In the genomic region with DNA sequence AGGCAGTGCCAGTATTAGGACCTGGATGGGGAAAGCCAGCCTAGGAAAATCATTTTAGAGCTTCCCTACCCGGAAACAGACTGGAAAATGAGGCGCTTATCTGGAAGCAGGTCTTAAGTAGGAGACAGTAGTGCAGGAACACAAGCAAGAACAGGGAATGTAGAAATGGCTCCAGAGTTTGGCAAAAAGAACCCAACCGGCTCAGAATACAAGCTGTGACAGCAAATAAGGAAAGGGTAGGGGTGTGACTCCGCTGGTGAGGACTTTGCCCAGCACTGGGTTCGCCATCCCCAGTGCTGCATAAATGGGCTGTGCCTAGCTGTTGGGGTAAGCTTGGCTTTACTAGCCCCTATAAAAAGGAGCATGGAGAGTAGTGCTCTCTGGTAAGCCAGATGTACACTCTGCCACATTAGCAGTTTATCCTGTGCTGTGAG, we compare ENCODE assay signal across 8 mouse cellular contexts. TPM values are rescaled to one million over a fixed set of nuclear protein-coding genes. Genes with fewer than 3 reads are reported as not detected.
DNase-seq lines count a peak whose midpoint lies in the region; ATAC-seq and TF ChIP-seq lines count a peak whose summit lies in the region.

No protein-coding gene starts in this region.

- H3K4me1 ChIP-seq in cerebellum, adult 2 months (ENCODE audit: control insufficient read depth, insufficient read depth, low read length): no peaks in the 10 kb centered on the region
- peaks cover 4% of the 10 kb centered on the region for H3K4me1 ChIP-seq in brown adipose tissue, adult 24 weeks (ENCODE audit: control insufficient read depth, insufficient read depth, insufficient read length, low read length)
- peaks cover 5% of the 10 kb centered on the region for H3K4me1 ChIP-seq in hindbrain, postnatal 0 days (ENCODE audit: insufficient read depth, low read length)
- peaks cover 65% of the 10 kb centered on the region for H3K4me1 ChIP-seq in liver, embryonic 15.5 days (replicated peaks)

- H3K9me3 ChIP-seq in hindbrain, postnatal 0 days (ENCODE audit: low read length): no peaks in the 10 kb centered on the region
- H3K9me3 ChIP-seq in liver, embryonic 15.5 days (replicated peaks): no peaks in the 10 kb centered on the region

- peak overlapping the region; percentile 94 for H3K4me3 ChIP-seq in cerebellum, adult 2 months (replicated peaks; ENCODE audit: insufficient read depth, low read depth, low read length)
- peak overlapping the region; percentile 93 for H3K4me3 ChIP-seq in brown adipose tissue, adult 24 weeks (ENCODE audit: insufficient read depth, low read depth, low read length)
- H3K4me3 ChIP-seq in hindbrain, postnatal 0 days (ENCODE audit: low read length): peak overlapping the region; percentile 73
- peak overlapping the region; percentile 74 for H3K4me3 ChIP-seq in liver, embryonic 15.5 days (replicated peaks)

- WGBS in cerebellum, adult 2 months: 8% methylated on average over 5 of the region's 5 CpGs
- 16% methylated on average over 5 of the region's 5 CpGs for WGBS in hindbrain, postnatal 0 days
- 15% methylated on average over 5 of the region's 5 CpGs for WGBS in liver, embryonic 15.5 days (ENCODE audit: insufficient replicate concordance)

- no peak for TF ChIP-seq CTCF in cerebellum, adult 2 months (IDR thresholded peaks at IDR 0.05; ENCODE audit: borderline replicate concordance, insufficient read depth, low read depth, low read length)
- no peak for TF ChIP-seq CTCF in hindbrain, postnatal 0 days (IDR thresholded peaks at IDR 0.05; ENCODE audit: low read depth)

- no peak for DNase-seq in cerebellum, adult 2 months
- no peak for DNase-seq in cerebellum, postnatal 25 days
- no peak for DNase-seq in hindbrain, postnatal 0 days (ENCODE audit: low spot score)
- no peak for DNase-seq in cerebellum, adult 11 months
- DNase-seq in right cerebral cortex, postnatal 25 days: no peak
- no peak for DNase-seq in left cerebral cortex, adult 18-20 months (ENCODE audit: low spot score in 2 of 2)

- no peak for ATAC-seq in hindbrain, postnatal 0 days
- peak; percentile 64 for ATAC-seq in liver, embryonic 15.5 days (ENCODE audit: insufficient read depth)

- peak overlapping the region; percentile 80 for H3K9ac ChIP-seq in hindbrain, postnatal 0 days (replicated peaks; ENCODE audit: low read length)
- H3K9ac ChIP-seq in liver, embryonic 15.5 days: peak overlapping the region; percentile 67

- no peak overlapping the region for H3K27ac ChIP-seq in cerebellum, adult 2 months (ENCODE audit: insufficient read depth, low read length)
- no peak overlapping the region for H3K27ac ChIP-seq in brown adipose tissue, adult 24 weeks (replicated peaks; ENCODE audit: low read depth, low read length)
- H3K27ac ChIP-seq in hindbrain, postnatal 0 days: peak overlapping the region; percentile 62; the same call in 1 of the 2 replicates
- H3K27ac ChIP-seq in liver, embryonic 15.5 days (replicated peaks): peak overlapping the region; percentile 90

- no peaks in the 10 kb centered on the region for H3K27me3 ChIP-seq in cerebellum, adult 2 months (ENCODE audit: control insufficient read depth, insufficient read depth, low read length)
- no peaks in the 10 kb centered on the region for H3K27me3 ChIP-seq in hindbrain, postnatal 0 days (ENCODE audit: insufficient read depth, low read length)
- no peaks in the 10 kb centered on the region for H3K27me3 ChIP-seq in liver, embryonic 15.5 days

- TF ChIP-seq POLR2A in cerebellum, adult 2 months (IDR thresholded peaks at IDR 0.05; ENCODE audit: borderline replicate concordance, insufficient read depth, low read length): no peak

- H3K36me3 ChIP-seq in hindbrain, postnatal 0 days (ENCODE audit: insufficient read depth, low read length): peaks cover 22% of the 10 kb centered on the region
- H3K36me3 ChIP-seq in liver, embryonic 15.5 days (replicated peaks): peaks cover 24% of the 10 kb centered on the region

- peak overlapping the region; percentile 95 for H3K4me2 ChIP-seq in hindbrain, postnatal 0 days (ENCODE audit: low read depth, low read length)
- H3K4me2 ChIP-seq in liver, embryonic 15.5 days: peak overlapping the region; percentile 85

RNA-seq across cellular contexts. Expression of a gene that starts 0.8 kb away (rescaled TPM):
- polyA plus RNA-seq in cerebellum, adult 2 months (2012; rRNA removed): 34.5 and 35.6 TPM in 2 replicates
- 18.3 and 26.8 TPM in 2 replicates for polyA plus RNA-seq in brown adipose tissue, adult 24 weeks (2012; ENCODE audit: insufficient read depth, insufficient read length, missing spikeins)
- total RNA-seq in hindbrain, postnatal 0 days (2014; rRNA removed): 38.6 and 42.1 TPM in 2 replicates
- 45.2 and 48.1 TPM in 2 replicates for polyA plus RNA-seq in hindbrain, postnatal 0 days (2015; fragmentation: Nextera tagmentation; extraction: Ambion mirVana)
- polyA plus RNA-seq in liver, embryonic 15.5 days (2015; fragmentation: Nextera tagmentation; extraction: Ambion mirVana): 21.0 and 22.8 TPM in 2 replicates
- 10 to 100 TPM; 31.6 to 31.7 TPM for total RNA-seq in left cerebral cortex, adult 18-20 months (2021)

Comparison
In these comparisons a context has a peak if more than half of its experiments do, and no peak if none do; other contexts are left out.
1. H3K27ac ChIP-seq: peak in hindbrain, postnatal 0 days (single experiment) and liver, embryonic 15.5 days (single experiment); none in cerebellum, adult 2 months (single experiment) and brown adipose tissue, adult 24 weeks (single experiment).
2. Peak in every context shown above with its lines, with median percentiles within 50 percentile points of each other: H3K4me3 ChIP-seq.